Mouse (Mus musculus) Patski (cell line): ENCODE measurements at regions not wholly inside any gene's neighbourhood (a gene's known extent, or its start where the extent isn't known, plus 50 kb on each side); places are given as distances from the start of the nearest gene placed in this dataset.

Experiments used
- ATAC-seq: fragments of 100-300 bp; one replicate; pipeline ENCODE4 v1.8.0; 2021
- CTCF ChIA-PET: fragments of 350-600 bp; sonication (Branson Sonifier 250); formaldehyde crosslinking; loops from one replicate; lab custom pipeline; 2022; ENCODE audit warnings: inconsistent platforms; lab: Charles Lee
- POLR2A ChIA-PET: fragments of 350-600 bp; sonication (Branson Sonifier 250); formaldehyde crosslinking; loops from one replicate; lab custom pipeline; 2022; ENCODE audit warnings: antibody characterized with exemption, inconsistent platforms; lab: Charles Lee
- DNase-seq: peaks from one replicate; pipeline ENCODE4 v3.0.0-alpha.2; 2011; ENCODE audit warnings: low read depth, low spot score
- H3K27me3 ChIP-seq: fragments of 371-371 bp; one replicate; pipeline ENCODE4 v1.5.1; 2021
- CTCF ChIP-seq: fragments of 100-300 bp; IDR thresholded peaks from one replicate; pipeline ENCODE4 v1.5.1; 2021
- in situ Hi-C: fragments of 300-500 bp; cut with MboI; formaldehyde crosslinking; loops from 3 replicates; pipeline ENCODE4 v1.11.1; 2018; ENCODE audit warnings: low pct_unique_long_range_greater_than_20kb, mixed read lengths

GRCm38 (mm10) chr11:37650095-37650494, 414.3 kb upstream of the Tenm2 start:
- DNase-seq (no peak), ATAC-seq (no peak)
- no peak for TF ChIP-seq CTCF
- ChIA-PET CTCF (no interaction called here), POLR2A (no interaction called here)
- in situ Hi-C loops = no loop called here
- no peaks in the 10 kb centered on the region for H3K27me3 ChIP-seq

DNA sequence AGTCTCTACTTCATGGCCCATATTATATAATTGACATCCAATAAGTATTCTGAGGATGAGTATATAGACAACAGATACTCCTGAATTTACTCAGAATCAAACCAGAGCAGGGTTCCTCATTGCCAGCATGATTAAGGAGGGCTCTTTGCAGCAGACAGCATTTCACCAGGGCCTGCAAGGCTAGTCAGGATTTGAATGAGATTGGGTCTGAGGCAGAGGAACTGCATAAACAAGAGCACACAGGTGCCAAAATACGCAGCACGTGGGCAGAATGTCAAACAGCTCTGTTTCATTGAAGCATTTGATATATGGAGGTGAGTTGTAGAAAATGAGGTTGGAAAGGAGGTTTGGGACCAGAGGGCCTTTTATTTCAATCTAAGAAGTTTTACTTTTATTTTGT, 387.5 kb upstream of the Tenm2 start:
- ATAC-seq = no peak
- no peak for DNase-seq
- ChIA-PET CTCF (no interaction called here), POLR2A (no interaction called here)
- no peak for TF ChIP-seq CTCF
- H3K27me3 ChIP-seq = no peaks in the 10 kb centered on the region
- in situ Hi-C loops = no loop called here

- ChIA-PET CTCF (no interaction called here), POLR2A (no interaction called here)
- TF ChIP-seq CTCF = no peak
- ATAC-seq = no peak
- DNase-seq = no peak
- no peaks in the 10 kb centered on the region for H3K27me3 ChIP-seq
- in situ Hi-C loops = no loop called here
These were observed 364.8 kb upstream of the Tenm2 start for GRCm38 (mm10) chr11:37600533-37600932.

DNA sequence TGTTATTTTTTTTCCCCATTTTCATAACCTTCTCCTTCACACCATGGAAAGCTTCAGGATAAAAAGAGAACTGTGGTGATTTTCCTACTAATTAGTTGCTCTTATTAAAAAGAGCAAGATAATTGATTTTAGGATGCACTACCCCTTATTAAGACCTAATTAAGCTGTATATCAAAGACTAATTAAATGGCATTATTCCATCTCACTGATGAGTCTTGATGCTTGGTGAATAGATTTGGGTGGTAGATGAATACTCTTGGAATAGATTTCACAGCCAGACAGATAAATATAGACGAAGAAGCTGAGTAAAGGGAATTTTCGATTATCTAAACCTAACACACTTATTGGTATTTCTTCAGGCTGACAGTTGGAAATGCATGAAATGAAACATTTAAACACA, 346.5 kb upstream of the Tenm2 start:
- H3K27me3 ChIP-seq = no peaks in the 10 kb centered on the region
- in situ Hi-C loops = no loop called here
- no peak for TF ChIP-seq CTCF
- DNase-seq = no peak
- ChIA-PET POLR2A (no interaction called here), CTCF (no interaction called here)
- ATAC-seq = no peak

DNA sequence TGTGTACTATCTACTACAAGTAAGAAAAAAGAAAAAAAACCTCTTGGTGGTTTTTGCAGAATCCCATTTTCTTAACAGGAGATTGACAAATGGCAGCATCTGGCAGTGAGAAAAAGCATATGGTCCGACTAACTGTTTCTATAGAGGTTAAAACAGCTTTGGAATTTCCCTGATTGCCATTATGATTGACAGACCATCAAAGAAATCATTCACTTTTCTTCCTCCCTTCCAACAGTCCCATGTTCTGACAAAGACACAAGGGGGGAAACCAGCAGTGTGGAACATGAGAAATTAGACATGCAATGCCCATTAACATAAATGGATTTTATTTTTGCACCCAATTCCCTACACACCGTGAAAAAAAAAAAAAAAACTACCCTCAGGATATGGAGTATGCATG, 297.9 kb upstream of the Tenm2 start:
- in situ Hi-C loops = no loop called here
- H3K27me3 ChIP-seq = peaks cover 3% of the 10 kb centered on the region
- ChIA-PET POLR2A (no interaction called here), CTCF (no interaction called here)
- ATAC-seq (no peak), DNase-seq (no peak)
- TF ChIP-seq CTCF = no peak

DNA sequence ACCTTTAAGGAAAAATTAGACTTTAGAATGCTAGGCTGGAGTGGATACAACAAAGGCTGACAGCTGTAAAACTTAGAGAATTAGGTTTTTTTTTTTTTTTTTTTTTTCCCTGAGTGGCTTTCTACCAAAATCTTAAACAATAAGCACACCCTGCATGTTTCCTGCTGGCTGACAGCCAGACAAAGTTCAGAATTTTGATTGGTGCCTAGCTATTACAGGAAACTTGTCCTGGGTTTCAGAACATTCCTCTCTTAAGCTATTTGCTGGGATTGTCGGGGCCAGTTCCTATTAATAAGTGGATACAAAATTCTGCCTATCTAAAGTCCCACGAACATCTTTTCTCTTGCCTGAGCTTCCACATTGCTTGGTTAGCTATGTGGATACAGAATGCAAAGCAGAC, 296.7 kb upstream of the Tenm2 start:
- TF ChIP-seq CTCF = no peak
- CTCF ChIA-PET = interaction anchor here (1.2 kb wide), 1 partner anchor 20 kb away, joined by 3 read pairs; no protein-coding TSS in a partner anchor
- DNase-seq = no peak
- peaks cover 3% of the 10 kb centered on the region for H3K27me3 ChIP-seq
- ATAC-seq = no peak
- in situ Hi-C loops = no loop called here
- POLR2A ChIA-PET = no interaction called here

GRCm38 (mm10) chr11:37498463-37499015, 262.8 kb upstream of the Tenm2 start:
- ChIA-PET CTCF (no interaction called here), POLR2A (no interaction called here)
- in situ Hi-C loops = no loop called here
- H3K27me3 ChIP-seq = no peaks in the 10 kb centered on the region
- no peak for ATAC-seq
- DNase-seq = no peak
- no peak for TF ChIP-seq CTCF

DNA sequence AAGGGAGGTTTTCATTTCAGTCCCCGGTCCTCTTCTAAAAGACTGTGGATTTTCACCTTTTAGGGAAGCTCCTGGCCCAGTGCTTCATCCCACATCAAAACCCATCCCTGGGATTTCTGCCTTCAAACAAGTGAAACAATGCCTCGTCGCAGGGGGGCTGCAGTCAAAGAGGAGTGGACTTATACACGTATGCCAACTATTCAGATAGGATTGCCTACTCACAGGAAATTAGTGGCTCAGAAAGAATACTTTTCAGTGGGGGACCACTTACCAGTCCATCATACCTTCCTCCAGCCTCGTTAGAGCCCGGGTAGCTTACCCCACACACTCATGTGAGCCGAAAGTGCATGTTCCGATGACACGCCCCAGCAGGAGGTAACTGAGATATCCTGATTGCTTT, 262.1 kb upstream of the Tenm2 start:
- ATAC-seq (no peak), DNase-seq (no peak)
- no peak for TF ChIP-seq CTCF
- H3K27me3 ChIP-seq = no peaks in the 10 kb centered on the region
- in situ Hi-C loops = no loop called here
- ChIA-PET POLR2A (no interaction called here), CTCF (no interaction called here)

DNA sequence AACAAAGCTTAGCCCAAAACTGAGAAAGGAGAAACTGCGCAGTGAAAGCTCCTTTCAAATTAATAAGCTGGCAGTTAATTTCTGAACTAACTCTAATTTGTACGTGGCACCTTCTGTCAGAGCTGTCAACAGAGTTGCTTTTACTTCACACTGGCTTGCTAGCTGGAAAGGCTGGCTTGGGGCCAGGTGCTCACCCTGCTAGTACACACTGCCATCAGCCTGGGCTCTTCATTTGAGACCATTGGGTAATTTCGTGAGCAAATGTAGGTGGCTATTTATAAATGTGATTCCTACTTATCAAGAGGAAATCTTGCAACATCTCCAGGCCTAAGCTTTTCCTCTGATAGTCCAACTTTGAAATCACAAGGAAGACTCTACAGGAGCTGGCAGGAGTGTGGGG, 244.5 kb upstream of the Tenm2 start:
- no peak for ATAC-seq
- in situ Hi-C loops = no loop called here
- POLR2A ChIA-PET = no interaction called here
- no peaks in the 10 kb centered on the region for H3K27me3 ChIP-seq
- TF ChIP-seq CTCF = no peak
- CTCF ChIA-PET = no interaction called here
- no peak for DNase-seq

GRCm38 (mm10) chr11:37478970-37479482, 243.3 kb upstream of the Tenm2 start:
- H3K27me3 ChIP-seq = no peaks in the 10 kb centered on the region
- DNase-seq (no peak), ATAC-seq (no peak)
- ChIA-PET POLR2A (no interaction called here), CTCF (no interaction called here)
- in situ Hi-C loops = no loop called here
- no peak for TF ChIP-seq CTCF

GRCm38 (mm10) chr11:37474068-37474467, 238.3 kb upstream of the Tenm2 start:
- no peak for TF ChIP-seq CTCF
- ATAC-seq (no peak), DNase-seq (no peak)
- H3K27me3 ChIP-seq = no peaks in the 10 kb centered on the region
- in situ Hi-C loops = no loop called here
- ChIA-PET CTCF (no interaction called here), POLR2A (no interaction called here)
